Mouse (Mus musculus) E14TG2a.4 (cell line): Measurements from ENCODE around the gene Gna11.
A peak's percentile ranks its signal among the peaks of the same experiment; 100 is the strongest.

Experiments used
- H3K27me3 ChIP-seq: 2 replicates; pipeline ENCODE4 v1.6.1; 2014; ENCODE audit warnings: low read length, control low read depth; ENCODE audit not compliant: insufficient read depth
- H3K36me3 ChIP-seq: 2 replicates; pipeline ENCODE4 v1.6.1; 2014; ENCODE audit warnings: low read length, control low read depth; ENCODE audit not compliant: insufficient read depth
- H3K4me1 ChIP-seq: replicated peaks from 2 replicates; pipeline ENCODE4 v1.6.1; 2014; ENCODE audit warnings: low read depth, low read length, control low read depth
- H3K4me3 ChIP-seq: replicated peaks from 2 replicates; pipeline ENCODE4 v1.5.1; 2014; ENCODE audit warnings: mild to moderate bottlenecking, low read length
- H3K9me3 ChIP-seq: 2 replicates; pipeline ENCODE4 v1.6.1; 2014; ENCODE audit warnings: low read length, control low read depth
- CTCF ChIP-seq: conservative IDR thresholded peaks from 2 replicates; pipeline ENCODE4 v1.5.1; 2014; ENCODE audit warnings: low read length
- NANOG ChIP-seq: IDR thresholded peaks from 2 replicates; pipeline ENCODE4 v1.6.1; 2014; ENCODE audit warnings: borderline replicate concordance, low read length, mixed read lengths
- POU5F1 ChIP-seq: IDR thresholded peaks from 2 replicates; pipeline ENCODE4 v1.6.1; 2014; ENCODE audit warnings: low read length, borderline replicate concordance

The Gna11 gene

GRCm38 (mm10) chr10:81525017-81525694 lies 19.8 kb downstream of the Gna11 start:
- Histone ChIP-seq H3K36me3 (peaks cover 15% of the 10 kb centered on the region), H3K27me3 (peaks cover 26% of the 10 kb centered on the region), H3K4me1 (peaks cover 31% of the 10 kb centered on the region), H3K4me3 (no peak overlapping the region; the same call in 1 of the 2 replicates), H3K9me3 (no peaks in the 10 kb centered on the region)
- TF ChIP-seq CTCF, result no peak
- no peak for TF ChIP-seq NANOG
- no peak for TF ChIP-seq POU5F1

DNA sequence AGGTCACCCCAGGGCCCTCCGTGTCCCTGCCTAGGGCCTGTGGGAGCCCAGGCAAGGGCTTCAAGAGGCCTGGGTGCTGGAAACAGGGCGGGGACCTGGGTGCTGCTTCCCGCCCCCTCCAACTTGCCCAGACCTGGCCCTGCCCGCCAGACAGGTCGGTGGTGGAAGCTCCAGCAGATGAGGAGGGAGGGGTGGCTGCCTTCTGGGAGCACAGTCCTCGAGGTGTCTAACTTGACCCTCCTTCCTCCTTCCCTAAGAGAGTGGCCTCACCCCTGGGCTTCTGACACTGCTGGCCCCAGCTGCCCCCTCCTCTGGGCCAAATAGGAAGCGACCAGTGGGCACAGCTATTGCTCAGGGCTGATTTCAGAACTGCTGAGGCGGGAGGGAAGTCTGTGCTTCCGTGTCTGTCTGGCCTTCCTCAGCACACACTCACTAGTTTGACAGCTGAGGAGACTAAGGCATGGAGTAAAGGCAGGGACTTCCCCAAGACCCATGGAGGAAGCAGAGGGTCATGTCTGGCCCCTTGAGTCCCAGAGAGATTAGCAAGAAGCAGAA lies 20.9 kb downstream of the Gna11 start, which contains the start of gene Gna15:
TSS of gene Gna15 (minus strand) at position 175 of the 555 bp plus-strand sequence.
- peaks cover 5% of the 10 kb centered on the region; the same call in 1 of the 2 replicates for H3K36me3 ChIP-seq
- peaks cover 33% of the 10 kb centered on the region for H3K27me3 ChIP-seq
- H3K4me3 ChIP-seq, result peak within 1 kb of the TSS; percentile 69
- H3K9me3 ChIP-seq, result no peaks in the 10 kb centered on the region
- TF ChIP-seq POU5F1 (no peak), NANOG (no peak), CTCF (no peak)
- H3K4me1 ChIP-seq, result peaks cover 27% of the 10 kb centered on the region

- no peaks in the 10 kb centered on the region for H3K9me3 ChIP-seq
- peaks cover 27% of the 10 kb centered on the region for H3K4me1 ChIP-seq
- H3K27me3 ChIP-seq, result peaks cover 33% of the 10 kb centered on the region
- TF ChIP-seq NANOG, result no peak
- no peak for TF ChIP-seq CTCF
- TF ChIP-seq POU5F1, result no peak
- H3K36me3 ChIP-seq, result no peaks in the 10 kb centered on the region
- peak overlapping the region; percentile 69 for H3K4me3 ChIP-seq
Measured at GRCm38 (mm10) chr10:81523570-81523969, 21.4 kb downstream of the Gna11 start.

DNA sequence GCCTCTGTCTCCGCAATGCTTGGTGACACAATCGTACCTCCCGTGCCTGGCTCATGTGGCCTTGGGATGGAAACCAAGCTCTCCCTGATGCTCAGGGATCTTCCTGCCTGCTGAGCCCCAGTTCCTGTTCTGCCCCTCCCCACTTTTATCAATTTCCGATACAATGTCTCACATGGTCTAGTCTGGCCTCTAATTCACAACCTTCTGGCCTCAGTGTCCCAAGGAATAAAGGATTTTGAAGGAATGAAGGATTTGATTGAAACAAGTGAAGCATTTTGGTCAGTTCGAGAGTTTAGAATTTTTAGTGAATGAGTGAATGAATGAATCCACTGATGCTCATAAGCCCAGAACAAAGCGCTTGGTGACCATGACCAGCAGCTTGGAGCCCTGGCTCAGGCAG lies 21.8 kb downstream of the Gna11 start:
- H3K4me3 ChIP-seq, result peak overlapping the region; percentile 69
- peaks cover 33% of the 10 kb centered on the region for H3K27me3 ChIP-seq
- no peaks in the 10 kb centered on the region for H3K9me3 ChIP-seq
- TF ChIP-seq CTCF (no peak), POU5F1 (no peak), NANOG (no peak)
- peaks cover 29% of the 10 kb centered on the region for H3K4me1 ChIP-seq
- H3K36me3 ChIP-seq, result no peaks in the 10 kb centered on the region

- Histone ChIP-seq H3K9me3 (no peaks in the 10 kb centered on the region), H3K4me3 (no peak overlapping the region), H3K27me3 (peaks cover 33% of the 10 kb centered on the region), H3K36me3 (no peaks in the 10 kb centered on the region), H3K4me1 (peaks cover 37% of the 10 kb centered on the region)
- no peak for TF ChIP-seq POU5F1
- TF ChIP-seq NANOG, result no peak
- TF ChIP-seq CTCF, result no peak
Measured at GRCm38 (mm10) chr10:81519978-81520365, 25.0 kb downstream of the Gna11 start.

DNA sequence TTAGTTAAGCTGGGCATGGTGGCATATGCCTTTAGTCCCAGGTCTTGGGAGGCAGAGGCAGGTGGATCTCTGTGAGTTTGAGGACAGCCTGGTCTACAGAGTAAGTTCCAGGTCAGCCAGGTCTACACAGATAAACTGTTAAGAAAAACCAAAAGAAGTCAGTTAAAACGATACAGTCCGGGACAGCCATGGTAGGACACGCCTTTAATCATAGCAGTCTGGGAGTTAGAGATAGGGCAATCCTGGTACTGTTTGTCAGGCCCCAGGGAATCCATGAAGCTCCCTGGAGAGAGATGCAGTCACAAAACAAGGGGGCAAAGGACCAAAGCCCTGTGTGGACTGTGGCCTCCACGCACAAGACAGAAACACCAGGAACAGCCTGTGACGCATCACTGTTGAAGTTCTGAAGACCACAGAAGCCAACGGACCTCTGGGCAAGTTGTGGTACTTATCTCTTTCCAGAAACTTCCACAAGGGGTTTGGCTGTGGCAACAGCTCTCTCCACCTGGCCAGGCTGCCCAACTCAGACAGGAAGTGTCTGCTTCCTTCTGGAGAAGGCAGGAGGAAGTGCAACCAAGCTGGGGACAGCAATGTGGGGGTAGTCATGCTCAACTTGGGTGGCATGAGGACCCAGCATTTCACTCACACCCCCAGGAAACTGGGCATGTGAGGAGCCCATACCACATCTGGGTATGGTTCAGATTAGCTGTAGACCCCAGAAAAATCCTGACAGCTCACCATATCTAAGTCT lies 25.6 kb downstream of the Gna11 start:
- Histone ChIP-seq H3K36me3 (no peaks in the 10 kb centered on the region), H3K27me3 (peaks cover 28% of the 10 kb centered on the region), H3K4me3 (no peak overlapping the region), H3K9me3 (no peaks in the 10 kb centered on the region), H3K4me1 (peaks cover 31% of the 10 kb centered on the region)
- TF ChIP-seq NANOG, result no peak
- TF ChIP-seq CTCF, result no peak
- no peak for TF ChIP-seq POU5F1

- peaks cover 6% of the 10 kb centered on the region for H3K9me3 ChIP-seq
- H3K4me1 ChIP-seq, result peaks cover 23% of the 10 kb centered on the region
- no peaks in the 10 kb centered on the region for H3K36me3 ChIP-seq
- H3K27me3 ChIP-seq, result peaks cover 22% of the 10 kb centered on the region
- TF ChIP-seq NANOG (no peak), CTCF (peak; percentile 80)
- H3K4me3 ChIP-seq, result no peak overlapping the region
Measured at GRCm38 (mm10) chr10:81518546-81518945, 26.4 kb downstream of the Gna11 start.

DNA sequence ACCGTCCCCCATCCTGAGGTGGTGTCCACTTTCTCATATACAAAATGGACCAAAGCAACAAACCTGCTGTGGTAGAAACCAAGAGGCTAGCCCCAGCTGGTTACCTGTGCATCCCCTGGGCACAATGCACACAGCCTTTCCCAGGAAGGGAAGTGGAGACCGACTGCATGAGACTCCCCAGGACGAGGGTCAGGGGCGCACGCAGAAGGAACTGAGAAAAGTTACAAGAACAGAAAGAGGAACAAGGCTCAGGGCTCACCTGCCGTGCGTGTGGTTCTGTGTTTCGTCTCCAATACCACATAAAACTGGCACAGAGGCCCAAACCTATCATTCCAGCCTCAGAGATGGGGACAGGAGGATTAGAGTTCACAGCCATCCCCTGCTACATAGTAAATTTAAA lies 27.8 kb downstream of the Gna11 start:
- H3K27me3 ChIP-seq, result peaks cover 27% of the 10 kb centered on the region
- H3K4me3 ChIP-seq, result no peak overlapping the region
- H3K4me1 ChIP-seq, result peaks cover 22% of the 10 kb centered on the region
- H3K36me3 ChIP-seq, result no peaks in the 10 kb centered on the region
- TF ChIP-seq CTCF, result no peak
- TF ChIP-seq POU5F1, result no peak
- no peak for TF ChIP-seq NANOG
- peaks cover 8% of the 10 kb centered on the region for H3K9me3 ChIP-seq
